Mouse (Mus musculus) skeletal muscle tissue, adult 2 months (tissue): ENCODE measurements around the gene Mtfr1l.

Source experiments
- DNase-seq: peaks from one replicate; pipeline ENCODE4 v3.0.0-alpha.2; 2012; ENCODE audit warnings: low read depth, low spot score

Gene Mtfr1l

DNA sequence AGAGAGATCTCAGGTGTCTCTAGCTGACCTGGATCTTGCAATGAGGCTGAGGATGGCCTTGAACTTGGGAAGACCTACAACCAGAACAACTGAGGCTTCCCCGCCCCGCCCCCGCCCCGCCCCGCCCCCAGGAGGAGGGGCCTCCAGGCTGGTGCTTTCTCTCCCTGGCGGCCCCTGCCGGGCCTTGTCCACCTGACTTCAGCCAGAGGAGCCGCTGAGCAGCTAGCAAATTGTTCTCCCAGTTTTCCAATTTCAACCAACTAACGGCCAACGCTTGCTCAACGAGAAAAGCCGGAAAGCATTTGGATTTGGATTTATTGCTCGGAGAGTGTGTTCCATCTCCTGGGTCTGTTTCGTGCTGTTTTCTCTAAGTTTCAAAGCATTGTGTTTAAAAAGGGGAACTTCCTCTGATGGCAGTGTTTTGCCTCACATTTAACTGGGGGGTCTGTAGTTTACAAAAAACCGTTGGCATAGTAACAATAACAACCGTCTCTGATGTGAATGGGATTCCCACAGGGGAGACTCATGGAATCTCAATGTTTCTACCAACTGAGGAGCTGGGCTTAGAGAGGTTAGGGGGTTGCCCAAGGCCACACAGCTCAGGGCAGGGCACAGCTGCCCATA is 22.6 kb upstream of the Mtfr1l start:
- no peak for DNase-seq

- no peak for DNase-seq
Measured at GRCm38 (mm10) chr4:134555956-134556580, 20.9 kb upstream of the Mtfr1l start.

DNA sequence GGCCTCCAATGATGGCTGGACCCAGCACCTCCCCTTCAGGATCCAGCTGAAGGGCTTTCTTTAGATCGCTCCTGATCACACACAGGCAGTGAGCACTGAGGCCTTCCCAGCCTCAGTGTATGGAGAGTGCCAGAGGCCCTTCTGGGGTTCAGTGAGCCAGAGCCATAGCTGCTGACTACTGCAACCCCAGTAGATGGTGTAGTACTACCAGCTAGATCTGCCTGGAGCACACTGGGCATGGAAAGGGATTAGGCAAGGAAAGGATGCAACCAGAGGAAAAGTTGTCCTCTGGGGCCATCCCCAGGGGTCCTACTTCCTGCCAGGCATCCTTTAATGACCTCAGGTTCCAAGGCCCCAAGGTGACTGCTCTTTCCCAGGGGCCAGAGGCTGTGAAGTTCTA is 18.4 kb upstream of the Mtfr1l start:
- no peak for DNase-seq

DNA sequence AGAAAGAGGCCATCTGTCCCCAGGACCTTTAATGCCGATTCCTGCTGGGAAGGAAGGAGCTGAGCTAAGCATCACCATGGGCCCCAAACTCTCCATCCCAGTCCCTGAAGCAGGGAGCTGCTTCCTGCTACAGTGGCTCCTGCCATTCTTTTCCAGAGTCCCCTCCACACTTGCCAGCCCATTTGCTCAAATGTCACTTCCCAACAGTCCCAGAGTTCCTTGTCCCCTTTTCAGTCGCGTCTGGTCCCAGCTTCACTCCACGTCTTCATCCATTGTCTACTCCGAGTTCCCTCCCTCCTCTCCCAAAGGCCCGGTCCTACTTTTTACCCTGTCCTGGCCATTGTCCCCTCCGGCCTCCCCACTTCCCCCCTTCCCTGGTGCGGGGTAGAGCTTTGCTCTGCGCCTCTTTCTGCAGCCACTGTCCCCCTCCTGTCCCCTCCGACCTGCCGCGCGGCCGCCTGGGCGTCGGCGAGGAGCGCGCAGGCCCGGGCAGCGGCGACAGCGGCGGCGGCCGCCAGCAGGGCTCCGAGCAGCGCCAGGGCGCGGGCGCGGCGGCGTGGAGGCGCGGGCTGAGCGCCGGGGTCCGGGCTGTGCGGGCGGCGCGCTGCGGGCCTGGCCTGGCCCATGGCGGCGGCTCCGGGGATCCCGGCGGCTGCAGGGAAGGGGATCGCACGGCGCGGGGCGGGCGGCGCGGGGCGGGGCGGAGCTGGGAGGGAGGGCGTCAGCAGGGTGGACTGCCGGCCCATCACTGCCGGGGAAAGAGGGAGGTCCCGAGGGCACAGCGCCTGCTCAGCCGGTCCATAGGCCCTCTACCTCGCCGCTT is 16.5 kb upstream of the Mtfr1l start, which contains the start of gene Selenon:
Gene Selenon (minus strand): TSS at position 673 of the 823 bp plus-strand sequence.
- no peak for DNase-seq

DNA sequence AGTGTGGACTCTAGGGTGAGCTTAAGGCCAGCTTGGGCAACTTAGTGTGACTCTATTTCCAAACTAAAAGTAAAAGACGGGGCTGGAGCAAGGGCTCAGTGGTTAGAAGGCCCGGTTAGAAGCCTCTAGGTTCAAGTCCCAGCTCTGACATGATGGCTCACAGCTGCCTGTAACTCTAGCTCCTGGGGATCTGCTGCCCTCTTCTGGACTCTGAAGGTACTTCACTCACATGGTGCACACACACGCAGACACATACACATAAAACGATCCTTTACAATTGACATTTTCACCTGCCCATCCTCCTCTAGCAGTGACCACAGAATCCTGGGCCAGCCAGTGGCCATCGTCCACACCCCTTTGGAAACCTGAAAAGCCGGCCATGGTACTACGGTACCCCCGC is 14.7 kb upstream of the Mtfr1l start:
- DNase-seq: no peak

DNA sequence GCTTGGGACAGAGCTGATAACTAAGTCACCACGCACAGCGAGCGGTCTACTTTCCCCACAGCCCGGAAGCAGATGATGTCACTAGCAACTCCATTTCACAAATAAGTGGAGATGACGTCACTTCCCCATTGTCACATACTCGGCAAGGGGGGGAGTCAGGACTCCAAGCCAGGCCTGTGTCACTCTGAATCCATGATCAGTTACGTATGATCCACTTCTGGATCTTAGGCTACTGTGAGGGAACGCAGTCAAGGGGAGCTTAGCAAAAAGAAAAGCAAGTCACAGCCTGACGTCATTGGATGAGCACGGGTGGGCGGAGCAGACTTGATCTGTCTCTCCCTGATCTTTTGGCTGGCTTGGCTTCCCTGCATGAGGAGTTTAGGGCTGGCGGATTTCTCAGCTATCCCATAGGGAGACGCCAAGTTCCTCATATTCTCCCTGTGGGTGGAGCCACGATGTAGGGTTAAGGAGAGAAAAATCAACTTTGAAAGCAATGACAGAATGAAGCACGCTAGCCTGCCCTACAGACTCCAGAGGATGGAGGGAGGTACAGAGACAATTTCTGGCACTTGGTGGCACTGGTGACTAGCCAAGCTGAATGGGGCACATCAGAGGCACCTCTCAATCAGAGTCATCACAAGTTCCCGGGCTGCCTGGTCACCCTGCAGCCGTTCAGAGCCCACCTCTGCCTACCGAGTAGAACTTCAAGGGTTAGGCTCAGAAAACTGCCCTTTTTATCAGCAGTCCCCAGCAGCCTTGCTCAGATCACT is 13.2 kb upstream of the Mtfr1l start:
- peak; percentile 53 for DNase-seq

DNA sequence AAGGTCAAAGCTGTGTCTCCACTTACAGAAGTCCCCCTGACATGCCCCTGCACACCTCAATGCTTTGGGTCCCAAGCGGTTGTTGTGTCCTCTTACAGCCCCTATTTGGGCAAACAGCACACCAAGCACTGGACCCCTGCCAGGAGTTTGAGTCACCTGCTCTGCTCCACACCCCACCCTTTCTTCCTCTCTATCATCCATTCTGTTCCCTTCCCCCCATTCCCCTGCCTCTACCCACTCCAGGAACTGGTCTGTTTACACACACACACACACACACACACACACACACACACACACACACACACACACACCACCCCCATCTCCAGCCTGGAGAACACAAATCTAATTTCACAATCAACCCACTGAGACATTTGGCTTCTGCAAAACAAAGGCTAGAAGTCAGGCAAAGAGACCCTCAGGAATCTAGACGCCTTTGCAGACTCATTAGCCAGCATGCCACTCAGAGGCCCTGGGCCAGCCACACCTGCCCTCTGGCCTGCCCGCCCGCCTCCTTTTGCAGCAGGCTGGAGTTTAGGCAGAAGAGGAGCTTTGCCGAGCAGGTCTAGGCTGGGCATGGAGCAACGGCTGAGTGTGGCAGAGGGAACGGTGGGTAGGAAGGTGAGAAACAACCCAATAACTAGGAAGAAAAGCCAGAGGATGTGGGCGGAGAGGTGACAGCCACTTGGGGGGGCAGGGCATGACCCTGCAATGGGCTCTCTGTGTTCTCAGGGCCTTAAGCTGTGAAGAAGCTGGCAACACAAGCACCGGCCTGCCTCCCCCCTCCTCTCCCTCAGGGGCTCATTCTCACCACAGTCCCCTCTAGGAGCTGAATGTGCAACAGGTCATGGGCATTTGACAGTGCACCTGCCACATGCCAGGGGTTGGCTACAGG is 11.9 kb upstream of the Mtfr1l start:
- DNase-seq: no peak

DNA sequence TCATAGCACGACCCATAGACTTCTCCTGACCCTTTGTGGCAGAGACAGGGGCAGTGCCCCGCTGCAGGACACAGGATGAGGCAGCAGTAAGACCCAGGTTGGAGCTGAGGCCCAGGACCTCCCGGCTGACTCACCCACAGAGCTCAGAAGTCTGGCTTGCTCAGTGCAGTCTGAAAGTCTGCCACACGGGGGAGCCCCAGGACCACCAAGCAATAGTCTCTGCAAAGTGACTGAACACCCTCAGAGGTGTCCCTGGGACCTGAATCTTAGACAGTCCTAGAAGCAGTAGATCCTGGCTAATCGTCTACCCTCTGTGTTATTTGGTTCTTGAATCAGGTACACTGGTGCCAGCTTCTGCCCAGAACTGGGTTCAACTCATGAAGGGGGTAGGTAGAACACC is 8.1 kb upstream of the Mtfr1l start:
- peak; percentile 86 for DNase-seq

- DNase-seq: no peak
Measured at GRCm38 (mm10) chr4:134542726-134543125, 7.5 kb upstream of the Mtfr1l start.

DNA sequence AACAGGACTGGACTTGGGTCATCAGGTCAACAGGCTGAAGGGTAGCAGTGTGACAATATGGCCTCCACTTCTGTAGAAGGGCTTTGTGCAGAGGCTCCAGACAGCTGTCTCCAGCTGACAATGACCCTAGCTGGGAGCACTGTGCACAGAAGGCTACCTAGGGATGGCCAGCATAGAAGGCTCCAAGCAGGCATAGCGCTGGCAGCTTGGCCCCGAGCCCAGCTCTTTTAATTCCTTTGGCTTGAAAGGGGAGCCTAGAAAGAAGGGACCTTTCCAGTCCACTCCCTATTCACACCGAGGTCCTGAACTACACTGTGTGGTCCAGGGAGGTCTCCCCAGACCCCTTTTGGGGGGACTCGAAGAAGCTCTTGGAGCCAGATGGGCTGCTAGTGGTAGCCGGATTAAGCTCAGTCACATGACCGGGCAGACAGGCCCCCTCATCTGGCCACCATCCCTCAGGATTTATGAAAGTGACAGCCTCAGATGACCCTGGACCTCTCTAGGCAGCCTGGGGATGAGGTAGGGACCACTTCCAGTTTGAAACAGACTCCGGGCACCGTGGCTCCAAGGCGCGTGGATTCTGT is 3.9 kb upstream of the Mtfr1l start:
- no peak for DNase-seq

- DNase-seq: no peak
Measured at GRCm38 (mm10) chr4:134535787-134536151, 582 bp upstream of the Mtfr1l start.

- DNase-seq: no peak
Measured at GRCm38 (mm10) chr4:134534124-134534886, 882 bp downstream of the Mtfr1l start.

DNA sequence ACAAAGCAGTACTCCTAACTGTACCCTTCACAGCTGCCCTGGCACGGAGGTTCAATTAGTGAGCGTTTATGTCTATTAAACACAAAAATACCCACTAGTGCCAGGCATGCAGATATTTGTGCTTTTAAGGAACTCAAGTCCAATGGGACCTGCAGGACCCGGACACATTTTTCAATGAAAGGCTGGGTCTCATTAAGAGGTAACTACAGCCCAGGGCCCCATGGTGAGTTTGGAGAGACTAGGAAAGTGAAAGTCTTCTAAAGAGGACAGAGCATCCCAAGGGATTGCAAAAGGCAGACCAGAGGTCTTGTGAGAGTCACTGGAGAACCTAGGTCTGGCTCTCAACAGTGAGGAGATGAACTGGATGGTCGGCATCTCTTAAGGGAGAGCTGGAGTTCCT is 1.8 kb downstream of the Mtfr1l start:
- DNase-seq: no peak

DNA sequence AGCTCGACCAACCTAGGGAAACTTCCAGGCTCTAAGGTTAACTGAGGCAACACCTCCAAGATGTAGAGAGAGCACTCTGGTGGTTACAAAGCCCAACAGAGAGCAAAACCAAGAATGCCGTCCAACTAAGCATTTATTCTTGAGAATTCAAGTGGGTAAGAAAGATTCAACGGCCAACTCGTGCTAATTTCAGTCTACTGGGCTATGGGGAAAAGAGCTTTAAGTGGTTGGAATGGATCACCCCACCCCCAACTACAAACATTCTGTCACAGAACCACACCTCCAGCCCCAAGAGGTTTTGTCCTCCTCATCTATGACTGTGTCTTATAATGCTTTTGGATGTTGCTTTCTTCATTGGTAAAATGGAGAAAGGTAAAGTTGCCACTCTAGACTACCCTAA is 2.3 kb downstream of the Mtfr1l start:
- no peak for DNase-seq

DNA sequence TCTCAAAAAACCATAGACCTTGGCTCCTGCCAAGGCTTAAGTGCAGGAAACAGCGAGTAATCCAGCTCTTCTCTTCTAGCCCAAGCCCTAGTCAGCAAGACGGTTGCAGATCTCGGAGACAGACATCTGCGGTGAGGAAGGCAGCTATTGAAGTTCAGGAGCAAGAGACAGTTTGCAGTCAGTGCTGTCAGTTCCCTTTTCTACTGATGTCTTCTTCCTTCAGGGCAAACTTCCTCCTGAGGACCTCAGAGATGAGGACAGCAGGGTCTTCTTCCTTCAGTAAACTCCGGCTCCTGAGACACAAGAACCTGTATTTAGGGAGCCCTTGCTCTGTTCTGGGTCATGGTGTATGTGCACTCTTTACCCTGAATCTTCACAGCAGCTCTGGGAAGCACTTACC is 9.0 kb downstream of the Mtfr1l start:
- DNase-seq: no peak

DNA sequence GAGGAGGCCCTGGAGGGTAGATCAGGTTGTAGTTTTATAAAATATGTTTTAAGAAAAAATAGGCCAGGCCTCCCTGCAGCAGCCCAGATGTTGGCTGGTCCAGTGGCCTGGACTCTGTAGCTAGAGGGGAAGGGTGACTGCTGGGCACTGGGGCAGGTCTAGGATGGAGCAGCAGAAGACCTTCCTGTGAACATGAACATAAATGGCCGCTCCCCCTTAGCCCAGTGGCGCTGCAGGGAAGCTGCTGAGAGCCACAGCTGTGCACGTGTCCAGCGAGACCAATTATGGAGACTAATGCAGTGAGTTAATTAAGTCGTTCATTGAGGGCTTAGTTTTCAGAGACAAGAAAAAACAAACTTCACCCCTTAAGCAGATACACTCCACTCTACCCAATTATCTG is 9.4 kb downstream of the Mtfr1l start:
- DNase-seq: no peak

- no peak for DNase-seq
Measured at GRCm38 (mm10) chr4:134523447-134523846, 11.7 kb downstream of the Mtfr1l start.

DNA sequence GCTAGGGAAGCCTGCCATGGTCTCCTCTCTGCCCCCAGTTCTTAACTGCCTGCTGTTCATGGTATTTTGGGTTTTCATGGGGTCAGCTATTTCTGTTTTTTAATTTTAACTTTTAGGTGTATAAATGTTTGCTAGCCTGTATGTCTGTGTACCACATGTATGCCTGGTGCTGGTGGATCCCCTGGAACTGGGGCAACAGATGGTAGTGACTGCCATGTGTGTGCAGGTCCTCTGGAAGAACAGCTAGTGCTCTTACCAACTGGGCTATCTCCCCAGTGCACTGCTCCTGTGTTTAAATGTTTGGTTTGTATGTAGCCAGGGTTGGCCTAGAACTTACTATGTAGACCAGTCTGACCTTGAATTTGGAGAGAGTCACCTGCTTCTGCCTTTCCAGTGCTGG is 15.9 kb downstream of the Mtfr1l start:
- DNase-seq: no peak

DNA sequence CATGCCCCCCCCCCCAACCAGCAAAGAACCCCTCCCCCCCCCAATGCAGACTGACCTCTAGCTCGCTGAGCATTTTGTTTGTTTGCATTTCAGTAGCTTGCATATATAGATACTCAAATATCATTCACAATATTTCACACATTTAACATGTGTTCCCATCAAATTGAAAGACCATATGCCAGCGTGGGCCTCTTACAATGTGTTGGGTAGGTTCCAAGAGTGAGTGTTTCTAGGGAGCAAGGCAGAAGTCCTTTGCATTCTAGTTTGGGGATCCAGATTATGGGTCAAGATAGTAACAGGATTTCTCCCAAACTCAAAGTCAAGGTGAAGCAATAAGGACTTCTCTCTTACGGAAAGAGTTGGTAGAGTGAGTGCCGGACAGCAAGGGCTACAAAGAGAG is 16.6 kb downstream of the Mtfr1l start:
- DNase-seq: no peak

DNA sequence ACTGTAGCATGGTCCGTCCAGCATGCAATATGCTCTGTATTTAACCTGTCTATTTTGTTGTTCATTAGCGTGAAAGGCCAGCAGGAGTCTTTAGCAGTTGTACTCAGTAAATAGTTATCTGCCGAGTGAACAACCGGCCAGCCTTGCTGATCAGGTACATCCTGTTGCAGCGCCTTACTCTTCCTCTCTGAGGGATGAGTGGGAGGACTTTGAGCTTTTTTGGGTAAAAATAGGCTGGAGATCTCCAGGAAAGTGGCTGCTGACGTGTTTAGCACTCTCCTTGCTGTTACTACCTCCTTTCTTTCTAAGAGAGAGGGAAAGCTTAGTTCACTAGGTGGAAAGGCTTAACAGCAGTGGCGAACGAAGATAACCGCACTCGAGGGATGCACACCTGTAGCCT is 17.5 kb downstream of the Mtfr1l start:
- DNase-seq: no peak
